Mouse (Mus musculus): ENCODE data around the gene Sox30.

GRCm38 (mm10) chr11:46038901-46039300, 58.8 kb downstream of the Sox30 start:
- TF ChIP-seq CTCF (IDR thresholded peaks at IDR 0.05; ENCODE audit: borderline replicate concordance, control insufficient read depth, extremely low read depth, insufficient read depth, low read length, poor library complexity) (no peak), POLR2A (IDR thresholded peaks at IDR 0.05; ENCODE audit: control insufficient read depth, extremely low read depth, insufficient read depth, low read length, poor library complexity) (no peak)

Data from thymus, adult 2 months (tissue).